Mouse (Mus musculus): Measurements from ENCODE around the gene Oaz3. TPM values are rescaled to one million over a fixed set of nuclear protein-coding genes. Genes with fewer than 3 reads are reported as not detected.

The Oaz3 gene
- total RNA-seq, 2 experiments from 2014 or later: not detected

DNA sequence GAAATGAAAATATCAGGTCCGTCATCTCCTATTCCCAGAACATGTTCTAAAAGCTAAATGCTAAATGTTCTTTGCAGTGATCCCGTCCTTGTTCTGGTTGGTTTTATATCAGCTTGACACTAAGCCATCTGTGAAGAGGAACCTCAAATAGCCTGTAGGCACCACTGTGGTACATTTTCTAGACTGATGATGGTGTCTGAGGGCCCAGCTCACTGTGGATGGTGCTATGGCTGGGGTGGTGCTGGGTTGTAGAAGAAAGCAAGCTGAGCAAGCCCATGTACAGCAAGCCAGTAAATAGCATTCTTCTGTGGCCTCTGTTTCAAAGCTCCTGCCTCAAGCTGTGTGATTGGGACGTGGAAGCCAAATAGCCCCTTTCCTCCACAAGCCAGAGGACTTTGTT is 13.3 kb upstream of the Oaz3 start:
- no peak for ATAC-seq (ENCODE audit: poor library complexity, severe bottlenecking)

DNA sequence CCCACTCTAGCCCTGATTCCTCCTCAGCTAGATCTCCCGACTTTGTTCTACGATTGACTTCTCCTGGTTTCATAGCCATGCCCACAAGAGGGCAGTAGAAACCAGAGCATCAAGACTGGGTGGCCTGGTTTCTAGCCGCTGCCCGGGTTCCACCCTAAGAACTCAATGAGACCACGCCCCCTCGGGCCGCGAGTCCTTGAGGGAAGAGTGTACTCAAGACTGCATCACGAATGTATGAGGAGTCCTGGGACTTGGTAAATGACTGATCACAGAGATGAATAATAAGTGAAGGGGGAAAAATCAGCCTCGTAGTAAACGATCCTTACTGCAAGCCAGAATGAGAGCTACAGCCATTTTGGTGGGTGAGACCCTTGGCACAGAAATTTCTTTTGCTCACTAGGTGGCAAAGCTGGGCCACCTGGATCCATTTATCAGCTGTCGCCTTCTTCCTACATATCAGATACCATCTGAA is 12.8 kb upstream of the Oaz3 start:
- peak; percentile 99 for ATAC-seq (ENCODE audit: poor library complexity, severe bottlenecking)

DNA sequence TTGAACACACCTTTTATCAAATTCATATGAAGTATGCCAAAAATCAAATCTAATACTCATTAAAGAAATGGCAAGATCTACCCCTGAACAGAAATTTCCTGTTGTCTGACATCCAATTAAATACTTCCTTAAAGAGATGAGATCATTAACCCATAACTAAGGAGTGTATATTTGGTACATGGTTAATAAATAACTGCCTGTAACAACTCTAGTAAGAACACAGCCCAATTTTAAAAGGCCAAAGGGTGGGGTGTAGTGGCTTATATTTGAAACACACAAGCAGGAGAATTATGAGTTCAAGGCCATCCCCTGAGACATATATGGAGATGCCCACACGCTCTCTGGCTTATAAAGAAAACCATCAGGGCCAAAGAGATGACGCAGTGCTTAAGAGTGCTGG is 5.7 kb upstream of the Oaz3 start:
- no peak for ATAC-seq (ENCODE audit: poor library complexity, severe bottlenecking)

DNA sequence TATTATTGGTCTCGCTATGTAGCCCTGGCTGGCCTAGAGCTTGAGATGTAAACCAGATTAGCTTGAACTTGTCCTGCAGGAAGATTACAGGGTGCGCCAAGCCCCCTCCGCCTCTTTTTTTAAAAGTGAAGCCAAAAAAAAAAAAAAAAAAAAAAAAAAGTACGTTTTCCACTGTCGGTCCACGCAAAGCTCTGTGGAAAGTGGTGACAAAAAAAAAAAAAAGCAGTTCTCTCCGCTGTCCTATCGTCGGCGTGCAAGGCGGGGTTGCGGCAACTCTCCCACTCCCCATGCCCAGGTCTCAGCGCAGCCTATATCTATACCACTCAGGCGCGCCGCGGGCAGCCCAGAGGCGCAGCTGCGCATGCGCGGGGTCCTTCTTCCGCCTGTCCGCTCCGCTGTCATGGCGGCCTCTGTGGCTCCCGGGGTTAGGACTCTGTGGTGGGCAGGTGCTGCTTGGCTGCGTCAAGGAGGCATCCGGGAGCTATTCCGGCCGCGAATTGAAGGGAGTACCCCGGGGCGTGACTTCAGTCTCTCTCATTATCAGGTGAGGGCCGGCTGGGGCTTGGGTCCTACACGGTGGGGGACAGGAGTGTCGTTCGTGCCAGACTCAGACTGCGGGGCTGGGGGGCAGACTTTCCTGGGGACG is 641 bp downstream of the Oaz3 start, which contains the start of gene Mrpl9:
Gene Mrpl9 (plus strand): TSS at position 368 of the 646 bp plus-strand sequence.
- peak; percentile 98 for ATAC-seq (ENCODE audit: poor library complexity, severe bottlenecking)

DNA sequence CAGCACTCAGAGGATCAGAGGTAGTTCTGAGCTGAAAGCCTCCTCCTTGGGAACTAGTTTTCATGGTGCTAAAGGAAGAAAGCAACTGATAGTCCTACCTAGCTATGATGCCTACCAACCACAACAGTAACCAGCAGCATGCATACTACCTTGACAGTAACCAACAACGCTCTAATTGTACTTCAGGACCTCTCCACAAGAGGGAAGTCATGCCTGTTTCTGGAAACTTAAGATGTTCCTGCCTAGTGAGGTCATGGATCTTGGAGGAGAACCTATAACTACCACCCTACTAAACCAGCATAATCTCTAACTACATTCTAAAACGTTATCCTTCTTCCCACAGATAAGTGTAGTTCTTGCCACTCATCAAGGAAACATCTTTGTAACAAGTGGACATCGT is 2.5 kb downstream of the Oaz3 start:
- ATAC-seq (ENCODE audit: poor library complexity, severe bottlenecking): no peak

DNA sequence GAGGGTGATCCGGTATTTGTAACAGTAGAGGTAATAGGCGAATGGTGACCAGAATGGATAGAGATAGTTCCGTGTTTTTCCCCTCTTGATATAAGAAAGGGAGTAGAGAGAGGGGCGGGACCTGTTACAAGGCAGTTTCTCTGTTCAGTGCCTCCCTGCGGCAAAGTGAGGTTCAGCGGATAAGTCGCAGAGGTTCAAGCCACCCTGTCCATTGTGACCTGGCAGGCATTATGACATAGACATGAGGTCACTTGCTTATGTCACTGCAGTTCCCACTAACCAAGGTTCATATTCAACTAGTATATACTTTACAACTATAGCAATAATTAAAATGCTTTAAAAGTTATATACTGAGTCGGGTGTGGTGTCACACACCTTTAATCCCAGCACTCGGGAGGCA is 7.3 kb downstream of the Oaz3 start:
- no peak for ATAC-seq (ENCODE audit: poor library complexity, severe bottlenecking)

DNA sequence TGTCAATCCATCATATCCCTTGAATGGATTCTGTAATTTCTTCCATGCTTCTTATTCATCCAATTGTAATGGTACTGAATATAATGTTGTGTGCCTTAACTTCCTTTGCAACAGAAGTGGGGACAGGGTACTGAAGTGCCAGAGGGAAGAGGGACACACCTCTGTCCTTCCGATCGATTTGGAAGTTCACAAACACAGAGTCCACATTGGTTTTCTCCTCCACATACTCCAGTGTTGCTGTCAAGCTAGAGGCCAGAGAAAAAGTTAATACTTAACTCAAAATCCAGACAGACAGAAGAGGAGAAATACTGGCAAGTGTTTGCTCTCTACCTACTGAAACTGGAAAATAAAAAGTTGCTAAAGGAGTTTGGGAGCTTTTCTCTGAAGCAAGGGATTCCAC is 9.4 kb downstream of the Oaz3 start:
- ATAC-seq (ENCODE audit: poor library complexity, severe bottlenecking): no peak

DNA sequence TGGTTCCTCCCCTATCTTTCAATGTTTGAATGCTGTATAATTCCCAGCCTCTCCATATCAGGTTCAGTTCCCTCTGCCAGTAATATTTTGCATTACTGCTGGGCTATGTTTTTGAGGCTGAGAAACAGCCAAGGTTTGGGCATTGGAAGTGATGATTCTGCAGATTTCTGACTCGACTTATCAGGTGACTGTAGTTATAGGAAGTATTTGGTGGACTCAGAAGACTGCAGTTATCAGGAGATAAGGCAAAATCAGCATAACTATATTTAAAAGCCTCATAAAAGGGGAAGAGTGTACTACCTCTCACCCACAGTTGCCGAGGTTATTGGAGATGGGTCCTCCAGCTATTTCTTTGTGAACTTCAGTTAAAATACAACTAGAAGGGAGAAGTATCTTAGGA is 12.7 kb downstream of the Oaz3 start:
- no peak for ATAC-seq (ENCODE audit: poor library complexity, severe bottlenecking)

DNA sequence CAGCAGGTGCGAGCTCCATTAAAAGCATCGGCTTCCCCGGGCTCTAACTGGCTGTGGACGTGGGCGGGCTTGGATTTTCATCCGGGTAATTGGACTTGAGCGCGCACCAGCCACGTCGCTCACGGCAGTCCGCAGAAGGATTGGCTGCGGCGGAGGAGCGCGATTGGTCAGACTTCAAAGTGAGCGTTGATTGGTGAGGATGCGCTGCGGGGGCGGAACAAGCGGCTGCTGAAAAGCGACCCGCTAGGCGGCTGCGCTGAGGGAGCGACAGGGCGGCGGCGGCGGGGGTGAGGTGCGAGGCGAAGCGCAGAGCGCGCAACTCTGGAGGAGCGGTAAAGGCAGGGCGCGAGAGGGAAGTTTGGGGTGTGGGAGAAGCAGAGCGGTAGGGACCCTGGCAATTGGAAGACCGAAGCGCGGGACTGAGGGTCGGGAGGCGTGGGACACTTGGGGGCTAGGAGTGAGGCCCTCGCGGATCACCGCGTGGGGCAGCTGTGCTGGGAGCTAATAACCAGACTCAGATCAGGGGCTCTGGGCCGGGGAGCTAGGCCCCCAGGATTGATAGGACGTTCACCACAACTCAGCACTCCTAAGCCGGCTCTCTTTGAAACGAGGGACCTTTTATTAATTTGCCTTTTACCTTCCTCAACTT is 30.6 kb downstream of the Oaz3 start, which contains the start of gene Tdrkh:
Gene Tdrkh (plus strand): TSS at position 243 of the 649 bp plus-strand sequence.
- ATAC-seq (ENCODE audit: poor library complexity, severe bottlenecking): peak; percentile 100

DNA sequence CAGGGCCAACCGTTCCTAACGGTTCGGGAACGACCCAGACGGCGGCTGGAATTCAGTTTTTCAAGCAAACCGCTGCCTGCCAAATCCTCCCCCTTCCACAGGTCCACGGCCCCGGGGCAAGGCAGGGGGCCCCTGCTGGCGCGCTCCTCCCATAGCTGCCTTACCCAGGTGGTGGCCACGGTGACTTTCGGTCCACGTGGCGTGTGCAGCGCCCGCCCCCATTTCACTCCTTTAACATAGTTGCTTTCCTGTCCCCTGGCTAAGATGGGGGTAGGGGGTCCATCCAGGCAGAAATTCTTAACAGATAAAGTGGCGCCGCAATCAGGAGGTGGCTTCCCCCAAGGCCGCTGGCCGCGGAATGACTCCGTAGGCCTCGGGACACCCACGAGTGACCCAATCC is 31.2 kb downstream of the Oaz3 start:
- peak; percentile 27 for ATAC-seq (ENCODE audit: poor library complexity, severe bottlenecking)

DNA sequence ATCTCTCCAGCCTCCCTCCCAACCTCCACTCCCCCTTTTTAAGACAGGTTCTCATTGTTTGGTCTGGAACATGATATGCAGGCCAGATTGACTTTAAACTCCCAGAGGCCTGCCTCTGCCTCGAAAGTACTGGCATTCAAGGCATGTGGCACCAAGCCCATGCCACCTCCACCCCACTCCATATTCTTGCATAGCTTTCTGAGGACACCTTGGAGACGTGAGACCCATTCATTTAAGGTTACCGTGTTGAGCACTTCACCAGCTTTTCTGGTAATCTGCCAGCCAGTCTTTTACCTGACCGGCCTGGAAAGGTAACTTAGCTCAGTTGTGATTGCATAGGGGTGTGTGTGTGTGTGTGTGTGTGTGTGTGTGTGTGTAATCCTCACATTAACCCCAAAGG is 38.2 kb downstream of the Oaz3 start:
- ATAC-seq (ENCODE audit: poor library complexity, severe bottlenecking): no peak

DNA sequence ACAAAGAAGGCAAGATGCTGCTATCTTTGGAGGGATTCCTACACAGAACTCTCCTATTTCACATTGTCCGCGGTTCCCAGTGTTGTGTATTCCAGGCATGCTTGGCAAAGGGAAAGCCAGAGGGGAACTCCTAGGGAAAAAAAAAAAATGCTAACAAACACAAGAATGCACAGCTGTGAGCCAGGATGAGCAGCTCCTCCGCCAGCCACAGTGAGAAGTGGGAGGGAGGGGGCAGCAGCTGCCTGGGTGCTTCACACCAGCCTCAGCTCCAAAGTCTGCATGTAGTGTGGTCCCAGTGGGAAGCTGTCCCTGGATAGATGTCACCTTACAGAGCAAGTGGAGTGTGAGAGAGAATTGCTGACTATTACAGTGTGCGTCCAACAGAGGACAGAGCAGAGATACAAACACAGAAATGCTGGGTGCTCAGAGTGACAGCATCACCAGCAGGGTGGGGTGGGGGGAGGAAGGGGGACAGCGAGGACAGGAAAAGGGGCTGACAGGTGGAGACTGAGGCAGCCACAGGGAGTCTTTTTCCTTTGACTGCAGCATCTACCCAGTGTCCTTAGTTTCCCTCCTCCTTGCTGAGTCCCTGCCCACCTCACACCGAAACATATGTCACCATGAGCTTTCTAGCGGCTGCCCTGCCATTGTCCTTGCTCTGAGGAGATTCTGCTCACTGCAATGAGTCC is 39.2 kb downstream of the Oaz3 start:
- no peak for ATAC-seq (ENCODE audit: poor library complexity, severe bottlenecking)

DNA sequence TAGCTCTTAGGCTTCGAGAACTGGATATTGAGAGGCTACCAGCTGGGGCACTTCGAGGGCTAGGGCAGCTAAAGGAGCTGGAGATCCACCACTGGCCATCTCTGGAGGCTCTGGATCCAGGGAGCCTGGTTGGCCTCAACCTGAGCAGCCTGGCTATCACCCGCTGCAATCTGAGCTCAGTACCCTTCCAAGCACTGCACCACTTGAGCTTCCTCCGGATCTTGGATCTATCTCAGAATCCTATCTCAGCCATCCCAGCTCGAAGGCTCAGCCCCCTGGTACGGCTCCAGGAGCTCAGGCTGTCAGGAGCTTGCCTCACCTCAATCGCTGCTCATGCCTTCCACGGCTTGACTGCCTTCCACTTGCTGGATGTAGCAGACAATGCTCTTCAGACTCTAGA is 41.3 kb downstream of the Oaz3 start:
- ATAC-seq (ENCODE audit: poor library complexity, severe bottlenecking): no peak

DNA sequence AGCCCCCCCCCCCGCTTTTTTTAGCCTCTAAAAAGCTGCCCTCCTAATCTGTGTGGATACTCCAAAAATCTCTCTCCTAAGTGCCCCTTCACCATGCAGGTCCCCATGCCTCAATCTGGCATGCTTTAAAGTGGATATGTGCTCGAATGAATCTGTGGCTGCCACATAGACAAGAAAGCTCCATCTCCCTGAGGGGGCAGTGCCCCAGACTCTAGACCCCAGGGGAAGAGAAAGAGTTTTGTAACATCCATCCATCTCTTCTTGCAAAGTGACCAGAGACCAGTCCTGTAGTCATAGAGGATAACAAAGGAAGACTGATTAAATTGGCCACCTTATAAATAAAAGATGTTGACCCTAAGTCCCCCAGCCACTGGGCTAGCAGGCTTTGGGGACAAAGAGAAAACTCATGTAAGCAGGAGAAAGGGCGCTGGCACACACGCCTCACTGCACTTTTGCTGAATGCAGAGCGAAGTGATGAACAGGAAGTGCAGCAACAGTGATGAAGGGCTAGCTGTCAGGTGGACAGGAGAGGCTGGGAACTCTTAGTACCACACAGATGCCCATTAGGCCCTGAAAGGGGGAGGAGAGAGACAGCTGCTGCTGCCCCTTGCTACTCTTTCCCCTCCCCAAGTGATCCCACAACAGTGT is 43.9 kb downstream of the Oaz3 start:
- no peak for ATAC-seq (ENCODE audit: poor library complexity, severe bottlenecking)

DNA sequence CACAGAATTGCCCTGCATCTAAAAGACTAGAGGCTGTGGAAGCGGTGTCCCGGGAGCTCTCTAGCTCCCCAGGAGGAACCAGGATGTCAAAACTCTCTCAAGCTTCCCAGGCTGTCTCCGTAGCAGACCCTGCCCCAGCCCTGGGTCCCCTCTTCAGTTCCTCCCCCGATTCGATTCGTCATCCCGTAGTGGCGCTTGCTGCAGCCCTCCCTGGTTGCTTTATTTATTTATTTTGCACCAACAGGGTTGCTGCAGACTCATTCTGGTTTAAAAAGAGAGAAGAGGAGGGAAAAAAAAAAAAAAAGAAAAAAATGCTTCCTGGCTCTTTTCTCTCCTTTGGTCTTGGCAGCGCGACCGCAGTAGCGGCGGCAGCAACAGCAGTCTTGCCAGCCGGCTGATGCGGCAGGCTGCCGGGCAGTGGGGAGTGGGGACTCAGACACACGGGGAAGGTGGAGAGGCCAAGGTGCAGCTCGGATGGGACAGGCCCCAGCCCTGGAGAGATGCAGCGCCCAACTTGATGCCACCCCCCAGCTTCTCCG is 44.7 kb downstream of the Oaz3 start:
- ATAC-seq (ENCODE audit: poor library complexity, severe bottlenecking): no peak

DNA sequence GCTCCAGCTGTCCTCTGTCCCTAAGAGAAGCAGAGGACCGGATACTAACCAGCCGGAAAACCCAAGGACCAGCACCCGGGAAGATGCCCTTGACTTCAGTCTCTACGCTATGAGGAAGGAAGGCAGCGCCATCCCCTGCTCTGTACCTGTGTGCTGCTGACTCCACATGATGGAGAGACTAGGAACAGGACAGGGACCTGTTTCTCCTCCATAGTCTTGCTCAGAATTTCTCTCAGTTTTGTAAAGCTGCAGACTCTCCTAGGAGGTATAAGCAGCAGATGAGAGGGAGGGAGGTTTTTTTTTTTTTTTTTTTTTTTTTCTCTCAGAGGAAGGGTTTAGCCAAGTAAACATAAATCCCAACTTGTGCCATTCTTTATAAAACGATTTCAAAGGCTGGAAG is 45.5 kb downstream of the Oaz3 start, which contains the start of gene Lingo4:
Gene Lingo4 (plus strand): TSS at position 301 of the 400 bp plus-strand sequence.
- ATAC-seq (ENCODE audit: poor library complexity, severe bottlenecking): no peak

DNA sequence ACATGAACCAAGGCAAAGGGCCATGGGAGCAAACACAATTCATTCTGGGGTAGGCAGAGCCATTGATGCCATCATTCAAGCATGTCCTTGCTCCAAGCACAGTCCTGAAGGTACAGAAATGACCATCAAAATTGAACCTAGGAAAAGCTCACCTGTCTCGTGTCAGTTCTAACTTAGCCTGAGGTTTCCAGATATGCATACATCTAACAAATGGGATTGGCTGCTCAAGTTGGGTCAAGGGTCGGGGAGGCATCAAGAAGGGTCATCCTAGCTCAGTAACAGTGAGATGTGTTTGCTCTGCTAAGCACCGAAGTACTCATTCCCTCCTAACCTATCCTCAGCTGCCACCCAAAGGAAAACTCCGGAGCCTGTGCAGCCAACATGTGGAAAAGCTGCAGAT is 46.9 kb downstream of the Oaz3 start:
- ATAC-seq (ENCODE audit: poor library complexity, severe bottlenecking): no peak

DNA sequence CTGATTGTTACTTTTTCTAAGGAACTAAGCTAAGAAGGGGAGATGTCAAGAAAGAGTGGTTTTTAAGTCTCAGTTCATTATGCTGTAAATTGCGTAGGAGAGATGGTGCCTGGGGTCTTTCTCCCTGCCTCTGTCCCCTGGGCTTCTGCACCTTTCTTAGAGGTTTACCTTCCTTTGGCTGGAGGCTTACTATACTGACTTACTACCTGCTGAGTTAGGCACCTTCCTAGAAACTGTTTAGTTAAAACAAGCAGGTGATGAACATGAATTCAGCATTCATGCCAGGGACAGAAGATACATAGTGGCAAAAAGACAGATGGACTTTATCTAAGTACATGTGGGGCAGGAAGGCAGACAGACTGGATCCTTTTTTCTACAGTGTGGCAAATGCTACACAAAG is 47.4 kb downstream of the Oaz3 start:
- no peak for ATAC-seq (ENCODE audit: poor library complexity, severe bottlenecking)

DNA sequence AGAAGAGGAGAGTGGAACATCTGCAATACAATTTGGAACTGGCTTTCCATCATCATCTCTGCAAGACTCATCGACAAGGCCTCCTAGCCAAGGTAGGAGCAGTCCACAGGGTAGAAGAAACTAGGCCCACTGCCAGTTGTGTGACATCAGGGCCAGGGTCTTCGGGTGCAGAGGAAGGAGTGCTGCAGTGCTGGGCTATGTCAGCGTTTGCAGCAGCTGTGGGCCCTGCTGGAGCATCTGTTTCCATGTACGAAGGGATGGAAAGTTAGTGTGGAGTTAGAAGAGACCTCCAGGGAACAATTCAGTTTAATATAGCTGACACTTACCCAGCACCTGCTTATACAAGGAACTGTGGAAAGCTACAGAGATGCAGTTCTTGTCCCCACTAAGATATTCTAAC is 50.7 kb downstream of the Oaz3 start:
- ATAC-seq (ENCODE audit: poor library complexity, severe bottlenecking): no peak

DNA sequence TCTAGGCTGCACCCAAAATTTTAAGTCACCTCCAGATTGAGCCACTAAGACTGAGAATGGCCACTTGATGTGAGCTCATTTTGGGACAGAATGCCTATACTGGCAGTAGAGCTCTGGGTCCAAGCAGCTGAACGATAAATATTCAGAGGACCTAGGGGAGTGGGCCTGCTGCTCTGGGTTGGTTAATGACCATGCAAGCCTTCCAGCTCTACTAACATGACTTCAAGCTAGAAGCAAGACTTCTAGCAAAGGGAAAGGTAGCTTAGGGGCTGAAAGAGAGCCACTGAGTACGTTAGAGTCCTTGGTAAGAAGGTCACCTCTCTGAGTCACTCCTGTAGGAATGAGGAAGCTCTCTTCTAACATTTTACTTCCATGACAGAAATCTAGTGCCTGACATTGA is 51.6 kb downstream of the Oaz3 start:
- ATAC-seq (ENCODE audit: poor library complexity, severe bottlenecking): no peak

DNA sequence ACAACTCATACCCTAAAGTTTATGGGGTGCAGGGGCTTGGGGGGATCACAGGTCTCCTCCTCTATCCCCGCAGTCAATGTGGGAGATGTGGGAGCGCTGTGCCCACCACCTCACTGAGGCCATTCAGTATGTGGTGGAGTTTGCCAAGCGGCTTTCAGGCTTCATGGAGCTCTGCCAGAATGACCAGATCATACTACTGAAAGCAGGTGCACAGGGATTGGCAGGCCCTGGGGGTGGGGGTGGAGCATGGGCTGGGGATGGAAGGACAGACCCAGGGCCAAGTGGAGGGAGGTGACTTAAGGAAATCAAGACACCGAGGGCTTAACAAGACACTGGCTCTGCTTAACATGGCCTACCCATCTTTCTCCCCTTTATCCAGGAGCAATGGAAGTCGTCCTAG is 52.7 kb downstream of the Oaz3 start:
- ATAC-seq (ENCODE audit: poor library complexity, severe bottlenecking): no peak
